Mouse (Mus musculus) kidney, embryonic 15.5 days (tissue): Measurements from ENCODE around the gene Rdh9. TPM values are rescaled to one million over a fixed set of nuclear protein-coding genes. Genes with fewer than 3 reads are reported as not detected.
A peak's percentile ranks its signal among the peaks of the same experiment; 100 is the strongest.

ENCODE experiments used
- ATAC-seq: fragments of 200-750 bp; cut with Nextera tagmentation; replicated peaks from 2 replicates; pipeline ENCODE4 v1.8.0; 2017; ENCODE audit warnings: moderate TSS enrichment; ENCODE audit not compliant: low FRiP score
- H3K27ac ChIP-seq: fragments of 300-500 bp; sonication (generic); 2 replicates; pipeline ENCODE4 v1.5.1; 2015; ENCODE audit warnings: mild to moderate bottlenecking, inconsistent platforms
- H3K27me3 ChIP-seq: fragments of 300-500 bp; sonication (generic); 2 replicates; pipeline ENCODE4 v1.6.1; 2015; ENCODE audit warnings: inconsistent platforms
- H3K36me3 ChIP-seq: fragments of 300-500 bp; sonication (generic); 2 replicates; pipeline ENCODE4 v1.6.1; 2015; ENCODE audit warnings: inconsistent platforms
- H3K4me1 ChIP-seq: fragments of 300-500 bp; sonication (generic); 2 replicates; pipeline ENCODE4 v1.6.1; 2015; ENCODE audit warnings: inconsistent platforms
- H3K4me2 ChIP-seq: fragments of 300-500 bp; sonication (generic); 2 replicates; pipeline ENCODE4 v1.6.1; 2015; ENCODE audit warnings: moderate library complexity, mild to moderate bottlenecking, inconsistent platforms
- H3K4me3 ChIP-seq: fragments of 300-500 bp; sonication (generic); replicated peaks from 2 replicates; pipeline ENCODE4 v1.5.1; 2015; ENCODE audit warnings: mild to moderate bottlenecking, inconsistent platforms
- H3K9ac ChIP-seq: fragments of 300-500 bp; sonication (generic); 2 replicates; pipeline ENCODE4 v1.6.1; 2015; ENCODE audit warnings: mild to moderate bottlenecking, inconsistent platforms
- H3K9me3 ChIP-seq: fragments of 300-500 bp; sonication (generic); replicated peaks from 2 replicates; pipeline ENCODE4 v1.6.1; 2016; ENCODE audit warnings: inconsistent platforms
- whole genome bisulfite sequencing: fragments of 180-500 bp; shearing (Covaris S2); methylation state at CpG from one replicate; pipeline ENCODE4 v1.1.7; 2015; ENCODE audit warnings: mixed read lengths; 5-methylcytosine and 5-hydroxymethylcytosine counted together
- polyA plus RNA-seq: library from polyadenylated mRNA; unstranded; fragments of >200 nt; fragmentation: Nextera tagmentation; extraction: Ambion mirVana; gene quantifications from 2 replicates; pipeline ENCODE4 v1.2.1, GENCODE M21; 2015

Gene Rdh9
- polyA plus RNA-seq = 0.19 TPM in 1 of 2 replicates, not detected in the other

DNA sequence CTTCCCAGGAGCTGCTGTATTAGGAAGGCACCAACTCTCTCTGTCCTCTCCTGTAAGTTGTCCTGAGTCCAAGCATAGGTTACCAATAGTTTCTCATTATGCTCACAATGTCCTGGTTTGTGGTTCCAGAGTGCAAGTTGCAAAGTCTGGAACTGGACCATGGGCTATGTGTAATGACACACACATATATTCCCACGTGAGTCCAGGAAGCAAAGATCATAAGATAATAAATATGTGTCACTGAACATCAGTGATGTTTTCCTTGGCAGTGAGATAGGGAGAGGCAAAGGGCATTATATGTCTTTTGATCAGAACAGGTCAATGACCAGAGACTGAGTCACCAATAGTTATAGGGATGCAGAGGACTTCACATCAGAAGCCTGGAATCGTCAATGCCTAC, at the start of gene Rdh9:
Gene Rdh9, plus strand, starts transcription at position 376 of the 400 bp plus-strand sequence.
- no peak for ATAC-seq
- Histone ChIP-seq H3K36me3 (no peaks in the 10 kb centered on the region), H3K27ac (no peak within 1 kb of the TSS), H3K4me1 (no peaks in the 10 kb centered on the region), H3K9me3 (no peaks in the 10 kb centered on the region), H3K27me3 (no peaks in the 10 kb centered on the region), H3K9ac (no peak within 1 kb of the TSS), H3K4me3 (no peak within 1 kb of the TSS), H3K4me2 (no peak within 1 kb of the TSS)
- 67% methylated on average over 2 of the region's 2 CpGs for WGBS

DNA sequence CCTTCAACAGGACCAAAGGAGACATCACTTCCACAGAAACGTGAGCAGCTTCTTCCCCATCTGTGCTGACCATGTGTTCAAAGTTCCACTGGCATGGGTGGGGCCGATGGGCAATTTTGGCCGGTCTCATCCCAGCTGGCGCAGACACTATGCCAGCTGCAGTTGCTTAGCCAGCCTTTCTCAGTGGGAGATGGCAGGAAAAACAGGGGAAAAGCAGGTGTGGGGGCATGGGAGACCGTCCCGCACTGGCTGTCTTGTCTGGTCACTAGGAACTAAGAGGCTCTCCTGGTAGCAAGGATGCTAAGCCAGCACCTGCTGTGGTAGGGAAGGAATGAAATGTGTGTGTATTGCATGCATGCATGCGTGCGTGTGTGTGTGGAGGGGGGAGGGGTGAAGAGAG, 47.7 kb upstream of the Rdh9 start:
- no peak overlapping the region for H3K9ac ChIP-seq
- 76% methylated on average over 8 of the region's 8 CpGs for WGBS
- no peaks in the 10 kb centered on the region for H3K36me3 ChIP-seq
- H3K4me3 ChIP-seq = no peak overlapping the region
- ATAC-seq = no peak
- H3K27ac ChIP-seq = no peak overlapping the region
- H3K4me1 ChIP-seq = peaks cover 11% of the 10 kb centered on the region
- no peaks in the 10 kb centered on the region for H3K9me3 ChIP-seq
- no peak overlapping the region for H3K4me2 ChIP-seq
- peaks cover 21% of the 10 kb centered on the region for H3K27me3 ChIP-seq

DNA sequence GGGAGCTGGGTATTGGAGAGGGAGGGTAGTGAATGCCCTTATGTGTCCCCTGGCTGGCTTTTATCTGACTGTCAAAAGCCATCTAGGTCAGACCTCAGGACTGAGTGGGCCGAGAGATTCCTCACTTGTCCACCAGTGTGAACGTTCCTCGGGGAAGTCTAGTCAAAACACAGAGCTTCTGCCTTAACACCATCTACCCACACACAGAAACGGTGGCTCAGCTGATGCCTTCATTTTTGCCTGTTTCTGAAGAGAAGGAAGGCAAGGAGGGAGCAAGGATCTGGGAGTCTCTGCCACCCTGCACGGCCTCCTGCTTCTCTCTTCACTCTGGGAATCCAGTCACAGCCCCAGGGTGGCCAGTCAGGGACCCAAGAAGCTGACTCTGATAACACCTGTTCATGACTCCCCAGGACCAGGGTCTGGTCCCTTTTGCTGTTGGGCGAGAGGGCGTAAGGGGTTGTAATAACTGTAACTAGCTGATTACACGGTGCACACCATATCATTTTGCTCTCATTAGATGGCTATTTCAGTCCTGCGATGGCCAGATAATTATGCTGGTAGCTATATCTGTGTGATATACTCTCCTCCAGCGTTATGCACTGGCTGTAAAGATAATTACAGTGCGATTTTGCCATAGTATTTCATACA, 45.8 kb upstream of the Rdh9 start:
- Histone ChIP-seq H3K27ac (no peak overlapping the region), H3K4me1 (peaks cover 19% of the 10 kb centered on the region), H3K36me3 (no peaks in the 10 kb centered on the region), H3K27me3 (peaks cover 21% of the 10 kb centered on the region), H3K4me2 (no peak overlapping the region), H3K9ac (no peak overlapping the region), H3K4me3 (no peak overlapping the region), H3K9me3 (no peaks in the 10 kb centered on the region)
- ATAC-seq = no peak
- WGBS = 67% methylated on average over 11 of the region's 11 CpGs

DNA sequence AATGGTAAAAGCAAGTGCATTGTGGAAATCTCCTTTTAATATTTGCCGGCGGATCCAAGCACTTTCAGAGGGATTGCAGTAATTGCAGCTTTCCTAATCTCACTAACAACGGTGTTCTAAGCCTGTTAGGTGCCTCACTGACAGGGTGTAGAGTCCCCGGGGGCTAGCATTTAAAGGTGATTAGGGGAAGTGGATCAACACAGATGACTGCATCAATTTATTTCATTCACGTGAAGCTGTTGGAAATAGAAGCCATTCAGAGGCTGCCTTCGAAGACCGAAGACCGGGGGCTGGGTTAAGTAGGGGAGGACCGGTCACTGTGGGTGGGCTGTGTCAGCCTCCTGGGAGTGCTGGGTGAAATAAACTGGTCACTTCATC, 45.3 kb upstream of the Rdh9 start:
- H3K9me3 ChIP-seq = no peaks in the 10 kb centered on the region
- no peak for ATAC-seq
- H3K27me3 ChIP-seq = peaks cover 17% of the 10 kb centered on the region
- peaks cover 19% of the 10 kb centered on the region for H3K4me1 ChIP-seq
- H3K9ac ChIP-seq = no peak overlapping the region
- no peak overlapping the region for H3K27ac ChIP-seq
- H3K36me3 ChIP-seq = no peaks in the 10 kb centered on the region
- H3K4me3 ChIP-seq = no peak overlapping the region
- 0 out of 2 replicates have a peak overlapping the region, but pooled peaks have one; percentile 1 for H3K4me2 ChIP-seq
- 29% methylated on average over 9 of the region's 9 CpGs for WGBS

DNA sequence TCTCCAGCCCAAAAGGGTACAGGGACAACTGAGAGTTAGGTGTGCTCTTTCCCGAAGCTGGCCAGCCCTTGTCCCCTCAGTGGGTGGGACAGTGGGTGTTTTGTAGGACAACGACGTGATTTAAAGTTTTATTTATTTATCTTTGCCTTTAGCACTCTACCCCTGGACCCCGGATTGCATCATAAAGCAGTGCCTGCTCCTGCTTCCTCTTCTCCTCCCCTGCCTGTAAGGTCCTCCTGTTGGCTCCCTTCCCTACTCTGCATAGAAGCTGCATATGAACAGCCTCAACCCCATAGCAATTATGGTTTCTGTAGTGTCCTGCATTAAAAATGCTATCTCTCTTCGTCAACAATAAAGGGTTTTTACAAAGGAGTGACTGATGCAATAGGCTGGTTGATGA, 44.8 kb upstream of the Rdh9 start:
- peaks cover 16% of the 10 kb centered on the region for H3K27me3 ChIP-seq
- H3K9me3 ChIP-seq = no peaks in the 10 kb centered on the region
- H3K4me3 ChIP-seq = no peak overlapping the region
- H3K36me3 ChIP-seq = no peaks in the 10 kb centered on the region
- H3K9ac ChIP-seq = no peak overlapping the region
- H3K4me1 ChIP-seq = peaks cover 23% of the 10 kb centered on the region
- H3K27ac ChIP-seq = no peak overlapping the region
- no peak for ATAC-seq
- 0 out of 2 replicates have a peak overlapping the region, but pooled peaks have one; percentile 1 for H3K4me2 ChIP-seq
- WGBS = 18% methylated on average over 5 of the region's 5 CpGs

DNA sequence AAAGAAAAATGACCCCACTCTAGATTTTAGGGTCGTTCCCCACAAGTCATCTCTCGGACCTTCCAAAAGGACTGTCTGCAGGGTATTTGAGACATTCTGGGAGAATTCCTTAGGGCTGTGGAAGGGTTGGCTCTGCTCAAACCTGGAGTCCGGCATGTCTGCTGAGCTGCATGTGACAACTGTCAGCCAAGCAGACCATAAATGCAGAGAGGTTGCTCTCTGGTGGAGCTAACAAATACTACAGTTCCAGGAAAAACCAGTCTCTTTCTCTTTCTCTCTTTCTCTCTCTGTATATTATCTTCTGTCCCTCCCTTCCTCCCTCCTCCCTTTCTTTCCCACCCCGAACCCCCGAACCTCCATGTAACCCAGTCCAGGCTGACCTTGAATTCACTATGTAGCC, 41.8 kb upstream of the Rdh9 start:
- Histone ChIP-seq H3K4me3 (no peak overlapping the region), H3K4me1 (peaks cover 38% of the 10 kb centered on the region), H3K4me2 (no peak overlapping the region), H3K27ac (no peak overlapping the region), H3K9ac (no peak overlapping the region), H3K9me3 (no peaks in the 10 kb centered on the region), H3K36me3 (no peaks in the 10 kb centered on the region), H3K27me3 (peaks cover 6% of the 10 kb centered on the region; the same call in 1 of the 2 replicates)
- ATAC-seq = no peak
- 37% methylated on average over 5 of the region's 5 CpGs for WGBS

DNA sequence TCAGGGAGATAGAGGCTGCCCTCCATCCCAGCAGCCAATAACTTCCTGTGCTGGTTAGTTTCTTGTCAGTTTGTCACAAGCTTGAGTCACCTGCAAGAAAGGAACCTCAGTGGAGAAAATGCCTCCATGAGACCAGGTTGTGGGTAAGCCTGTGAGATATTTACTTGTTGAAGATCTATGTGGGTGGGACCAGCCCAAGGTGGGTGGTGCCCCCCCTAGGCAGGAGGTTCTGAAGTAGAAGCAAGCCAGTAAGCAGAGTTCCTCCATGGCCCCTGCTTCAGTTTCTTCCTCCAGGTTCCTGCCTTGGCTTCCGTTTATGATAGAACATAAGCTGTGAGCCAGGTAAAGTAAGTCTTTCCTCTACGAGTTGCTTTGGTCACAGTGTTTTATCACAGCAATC, 39.9 kb upstream of the Rdh9 start:
- WGBS = 64% methylated on average over 2 of the region's 2 CpGs
- 0 out of 2 replicates have a peak overlapping the region, but pooled peaks have one; percentile 15 for H3K27ac ChIP-seq

DNA sequence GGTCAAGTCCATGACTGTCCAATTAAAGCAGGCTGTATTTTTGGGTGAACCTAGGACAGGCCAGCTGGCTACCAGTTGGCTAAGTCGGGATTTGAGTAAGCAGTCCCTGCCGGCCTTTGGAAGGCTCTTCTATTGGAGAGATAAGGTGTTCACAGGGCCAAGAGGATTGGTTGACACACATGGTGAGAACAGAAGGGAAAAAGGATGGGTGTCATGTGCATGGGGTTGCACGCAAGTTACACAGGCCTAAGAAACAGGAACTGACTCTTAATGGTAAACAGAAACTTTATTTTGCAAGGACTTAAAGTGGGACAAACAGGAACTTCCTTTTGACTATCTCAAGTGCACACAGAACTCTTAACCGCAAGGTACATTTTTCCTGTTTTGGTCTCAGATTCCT, 39.3 kb upstream of the Rdh9 start:
- no peak for ATAC-seq
- 70% methylated on average over 4 of the region's 4 CpGs for WGBS
- H3K4me3 ChIP-seq = no peak overlapping the region
- H3K36me3 ChIP-seq = peaks cover 6% of the 10 kb centered on the region
- H3K27me3 ChIP-seq = no peaks in the 10 kb centered on the region
- no peaks in the 10 kb centered on the region for H3K9me3 ChIP-seq
- peaks cover 43% of the 10 kb centered on the region for H3K4me1 ChIP-seq
- no peak overlapping the region for H3K4me2 ChIP-seq
- no peak overlapping the region for H3K27ac ChIP-seq
- no peak overlapping the region for H3K9ac ChIP-seq

More for the DNA sequence above, 39.9 kb upstream of the Rdh9 start:
- H3K27me3 ChIP-seq = no peaks in the 10 kb centered on the region
- no peak overlapping the region for H3K4me3 ChIP-seq
- H3K9ac ChIP-seq = no peak overlapping the region
- no peak overlapping the region for H3K4me2 ChIP-seq
- H3K4me1 ChIP-seq = peaks cover 45% of the 10 kb centered on the region
- H3K9me3 ChIP-seq = no peaks in the 10 kb centered on the region
- H3K36me3 ChIP-seq = no peaks in the 10 kb centered on the region; the same call in 1 of the 2 replicates
- no peak for ATAC-seq

DNA sequence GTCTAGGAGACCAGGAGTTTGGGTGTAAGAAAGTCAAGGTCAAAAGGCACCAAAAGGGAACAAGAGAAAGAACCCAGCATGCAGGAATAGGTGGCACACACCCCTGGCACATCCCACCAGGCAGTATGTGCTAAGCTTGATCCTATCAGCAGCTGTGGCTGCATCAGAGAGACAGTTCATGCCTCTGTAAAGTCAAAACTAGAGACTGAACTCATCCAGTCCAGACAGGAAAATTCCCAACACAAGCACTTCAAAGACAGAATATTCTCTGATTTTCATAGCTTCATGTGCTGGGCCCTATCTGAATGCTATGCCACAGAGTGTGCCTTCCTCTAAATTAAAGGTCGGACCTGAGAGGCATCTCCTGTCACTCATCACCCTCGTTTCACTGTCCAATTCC, 38.6 kb upstream of the Rdh9 start:
- peaks cover 43% of the 10 kb centered on the region for H3K4me1 ChIP-seq
- no peak for ATAC-seq
- WGBS = 35% methylated on average over 2 of the region's 2 CpGs
- H3K4me2 ChIP-seq = no peak overlapping the region
- no peak overlapping the region for H3K27ac ChIP-seq
- H3K4me3 ChIP-seq = no peak overlapping the region
- peaks cover 13% of the 10 kb centered on the region for H3K36me3 ChIP-seq
- no peak overlapping the region for H3K9ac ChIP-seq
- no peaks in the 10 kb centered on the region for H3K27me3 ChIP-seq
- H3K9me3 ChIP-seq = no peaks in the 10 kb centered on the region

DNA sequence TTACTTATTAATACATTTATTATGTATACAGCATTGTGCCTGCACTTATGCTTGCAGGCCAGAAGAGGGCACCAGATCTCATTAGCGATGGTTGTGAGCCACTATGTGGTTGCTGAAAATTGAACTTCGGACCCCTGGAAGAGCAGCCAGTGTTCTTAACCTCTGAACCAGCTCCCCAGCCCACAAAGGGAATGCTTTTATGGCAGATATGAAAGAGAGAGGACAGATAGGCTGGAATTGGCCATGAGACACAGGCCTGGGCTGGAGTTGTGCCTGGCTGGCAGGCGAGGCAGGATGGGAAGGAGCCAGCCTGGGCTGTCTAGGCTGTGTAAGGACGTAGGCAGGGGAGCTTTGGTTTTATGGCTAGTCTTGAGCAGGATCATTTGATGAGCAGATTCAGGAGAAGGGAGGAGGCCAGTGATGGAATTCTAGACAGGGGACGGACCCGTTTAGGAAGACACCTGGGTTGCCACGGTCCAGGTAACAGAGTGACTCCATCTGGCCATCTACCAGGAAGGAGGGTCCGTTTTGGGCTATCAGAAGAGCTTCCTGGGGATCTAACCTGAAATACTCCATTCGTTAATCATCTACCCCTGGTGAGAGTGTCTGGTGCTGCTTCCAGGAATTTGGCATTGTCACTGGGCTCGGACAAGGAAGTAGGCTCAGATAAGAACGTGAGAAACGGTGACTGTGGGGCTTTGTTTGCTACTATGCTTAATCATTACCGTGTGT, 37.9 kb upstream of the Rdh9 start:
- Histone ChIP-seq H3K4me2 (peak overlapping the region; percentile 66), H3K27me3 (no peaks in the 10 kb centered on the region), H3K27ac (peak overlapping the region; percentile 91), H3K4me3 (peak overlapping the region; percentile 95), H3K36me3 (peaks cover 20% of the 10 kb centered on the region), H3K9me3 (no peaks in the 10 kb centered on the region), H3K9ac (no peak overlapping the region), H3K4me1 (peaks cover 43% of the 10 kb centered on the region)
- 40% methylated on average over 13 of the region's 13 CpGs for WGBS
- peak; percentile 35; the same call in 1 of the 2 replicates for ATAC-seq

DNA sequence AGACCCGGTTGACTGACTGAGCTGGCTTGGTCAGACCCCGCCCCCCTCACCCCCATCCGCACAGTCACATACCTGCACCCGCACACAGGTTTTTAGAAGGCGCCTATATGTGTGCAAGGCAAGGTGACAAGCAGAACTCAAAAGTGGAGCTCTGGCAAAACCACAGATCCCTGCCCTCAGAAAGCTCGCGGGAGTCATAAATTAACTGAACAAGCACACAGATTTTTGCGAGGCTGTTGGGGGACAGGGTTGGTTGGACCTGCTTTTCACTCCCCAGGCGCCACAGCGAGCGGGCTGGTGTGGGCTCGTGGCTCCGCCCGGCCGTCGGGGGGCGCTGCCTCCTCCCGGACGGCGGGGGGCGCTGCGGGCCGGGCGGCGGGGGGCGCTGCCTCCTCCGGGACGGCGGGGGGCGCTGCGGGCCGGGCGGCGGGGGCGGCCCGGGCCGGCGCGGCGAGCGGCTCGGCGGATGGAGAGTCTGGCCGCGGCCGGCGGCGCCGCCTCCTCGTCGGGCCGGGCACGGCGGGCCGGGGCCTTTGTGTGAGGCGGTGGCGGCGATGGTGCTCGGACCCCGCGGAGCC, 37.0 kb upstream of the Rdh9 start, which contains the start of gene Zbtb39:
Gene Zbtb39, plus strand, starts transcription at position 456 of the 578 bp plus-strand sequence.
- peak within 1 kb of the TSS; percentile 91 for H3K27ac ChIP-seq
- no peaks in the 10 kb centered on the region for H3K9me3 ChIP-seq
- peak within 1 kb of the TSS; percentile 95 for H3K4me3 ChIP-seq
- under 1% methylated on average over 42 of the region's 61 CpGs for WGBS
- H3K4me1 ChIP-seq = peaks cover 38% of the 10 kb centered on the region
- peak within 1 kb of the TSS; percentile 66 for H3K4me2 ChIP-seq
- H3K9ac ChIP-seq = peak within 1 kb of the TSS; percentile 99
- no peaks in the 10 kb centered on the region for H3K27me3 ChIP-seq
- peak; percentile 82 for ATAC-seq
- peaks cover 29% of the 10 kb centered on the region for H3K36me3 ChIP-seq

DNA sequence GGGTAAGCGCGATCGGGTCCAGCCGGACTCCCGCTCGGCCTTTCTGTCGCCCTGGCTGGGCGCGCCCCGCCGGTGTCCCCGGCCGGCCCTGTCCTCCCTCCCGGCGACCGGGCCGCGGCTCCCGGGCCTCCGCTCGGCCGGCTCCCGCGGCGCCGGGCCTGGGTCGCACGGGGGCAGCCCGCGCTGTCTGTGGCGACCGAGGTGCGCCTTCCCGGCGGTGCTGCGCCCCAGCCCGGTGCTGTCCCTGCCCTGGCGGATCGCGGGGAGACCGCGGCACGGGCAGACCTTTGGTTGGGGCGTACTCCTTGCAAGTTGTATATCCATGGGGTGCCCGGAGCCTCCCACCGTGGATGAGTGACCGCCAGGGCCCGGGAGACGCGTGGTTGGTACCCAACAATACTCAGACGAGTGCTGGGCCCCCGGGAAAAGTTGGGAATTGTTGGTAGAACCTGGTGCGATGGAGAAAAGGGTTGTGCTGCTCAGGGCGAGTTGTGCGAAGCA, 36.5 kb upstream of the Rdh9 start:
- Histone ChIP-seq H3K27me3 (no peaks in the 10 kb centered on the region), H3K36me3 (peaks cover 34% of the 10 kb centered on the region), H3K27ac (peak overlapping the region; percentile 91), H3K4me2 (peak overlapping the region; percentile 66), H3K9ac (peak overlapping the region; percentile 99), H3K9me3 (no peaks in the 10 kb centered on the region), H3K4me3 (peak overlapping the region; percentile 95), H3K4me1 (peaks cover 35% of the 10 kb centered on the region)
- WGBS = under 1% methylated on average over 47 of the region's 55 CpGs
- peak; percentile 56 for ATAC-seq
